Mouse (Mus musculus): ENCODE results near the gene Zfp839.
A peak's percentile ranks its signal among the peaks of the same experiment; 100 is the strongest.

Zfp839 gene

DNA sequence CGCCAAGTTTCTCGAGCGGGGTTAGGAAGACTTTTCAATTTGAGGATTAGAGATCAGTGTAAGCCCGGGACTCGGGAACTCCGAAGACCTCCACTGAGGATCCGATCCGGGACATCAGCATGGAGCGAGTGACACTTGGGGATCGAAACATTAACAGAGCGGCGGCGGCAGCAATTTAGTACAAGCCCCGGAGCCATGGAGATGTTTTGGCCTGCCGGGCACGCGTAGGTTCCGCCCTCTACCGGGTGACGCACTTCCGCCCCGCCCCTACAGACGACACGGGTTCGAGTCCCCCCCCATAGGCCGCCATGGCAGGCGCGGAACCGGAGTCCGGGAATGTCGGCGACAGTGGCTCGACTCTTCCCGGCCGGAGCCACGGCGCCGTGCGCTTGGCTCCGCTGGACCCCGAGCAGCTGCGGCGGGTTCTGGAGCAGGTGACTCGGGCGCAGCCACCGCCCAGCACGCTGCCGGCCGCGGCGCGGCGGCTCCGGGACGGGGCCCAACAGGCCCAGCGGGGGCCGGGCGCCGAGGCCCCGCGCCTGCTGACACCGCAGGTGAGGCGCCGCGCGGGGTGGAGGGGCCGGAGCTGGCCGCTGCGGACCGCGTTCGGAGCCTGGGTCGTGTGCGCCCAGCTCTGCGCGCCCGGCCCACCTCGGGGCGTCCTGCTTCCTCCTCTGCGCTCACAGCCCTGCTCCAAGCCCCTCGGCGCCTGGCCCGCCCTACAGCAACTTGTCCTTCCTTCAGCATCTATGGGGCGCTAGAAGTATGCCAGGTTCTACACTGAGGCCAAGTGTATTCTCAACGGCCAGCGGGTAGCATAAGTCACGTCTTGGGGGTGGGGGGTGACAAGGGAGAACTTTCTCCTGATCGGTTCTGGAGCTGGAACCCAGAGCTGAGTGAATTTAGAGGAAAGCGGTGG lies at the start of gene Zfp839:
Gene Zfp839 (plus strand): TSS at position 244 of the 919 bp plus-strand sequence.
- H3K27me3 ChIP-seq (ENCODE audit: insufficient read depth, low read length), result no peaks in the 10 kb centered on the region
- TF ChIP-seq NANOG (IDR thresholded peaks at IDR 0.05; ENCODE audit: borderline replicate concordance, low read length) (no peak), POU5F1 (IDR thresholded peaks at IDR 0.05; ENCODE audit: borderline replicate concordance, low read length) (no peak)

DNA sequence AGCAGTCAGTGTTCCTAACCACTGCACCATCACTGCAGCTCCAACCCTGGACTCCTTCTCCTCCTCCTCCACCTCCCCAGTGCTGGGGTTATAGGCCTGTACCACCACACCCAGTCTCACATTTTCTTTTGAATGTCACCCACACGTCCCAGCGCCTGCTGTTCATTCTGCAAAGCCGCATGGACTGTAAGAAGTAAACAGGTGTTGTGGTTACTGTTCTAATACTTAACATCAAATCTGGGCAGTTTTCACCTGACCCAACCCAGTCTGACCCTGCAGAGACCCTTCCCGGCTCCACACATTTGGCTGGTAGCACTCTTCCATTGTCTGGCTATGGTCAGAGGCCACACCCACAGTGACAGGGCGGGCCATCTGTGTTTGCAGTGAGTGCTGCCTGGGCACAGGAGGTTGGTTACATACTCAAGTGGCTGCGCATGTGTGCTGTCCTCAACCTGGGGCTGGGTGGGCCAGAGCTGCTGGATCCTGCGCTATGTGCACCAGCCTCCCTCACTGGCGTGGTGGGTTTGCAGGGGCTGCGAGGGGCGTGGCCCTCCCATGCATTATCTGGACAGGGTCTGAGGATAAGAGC lies 48.1 kb upstream of the Zfp839 start:
- Histone ChIP-seq H3K27me3 (ENCODE audit: insufficient read depth, low read length) (no peaks in the 10 kb centered on the region), H3K36me3 (ENCODE audit: insufficient read depth, low read length) (peaks cover 87% of the 10 kb centered on the region), H3K4me3 (replicated peaks; ENCODE audit: low read length) (no peak overlapping the region; the same call in 1 of the 2 replicates), H3K9me3 (ENCODE audit: low read length) (no peaks in the 10 kb centered on the region), H3K4me1 (replicated peaks; ENCODE audit: low read depth, low read length) (peaks cover 94% of the 10 kb centered on the region)
- TF ChIP-seq CTCF (conservative IDR thresholded peaks at IDR 0.05; ENCODE audit: low read length), result no peak
- no peak for TF ChIP-seq NANOG (IDR thresholded peaks at IDR 0.05; ENCODE audit: borderline replicate concordance, low read length)
- TF ChIP-seq POU5F1 (IDR thresholded peaks at IDR 0.05; ENCODE audit: borderline replicate concordance, low read length), result no peak

More for the DNA sequence above, at the start of gene Zfp839:
- H3K4me1 ChIP-seq (replicated peaks; ENCODE audit: low read depth, low read length), result peaks cover 69% of the 10 kb centered on the region
- H3K36me3 ChIP-seq (ENCODE audit: insufficient read depth, low read length), result peaks cover 16% of the 10 kb centered on the region
- H3K9me3 ChIP-seq (ENCODE audit: low read length), result no peaks in the 10 kb centered on the region
- peak within 1 kb of the TSS; percentile 88 for H3K4me3 ChIP-seq (replicated peaks; ENCODE audit: low read length)

DNA sequence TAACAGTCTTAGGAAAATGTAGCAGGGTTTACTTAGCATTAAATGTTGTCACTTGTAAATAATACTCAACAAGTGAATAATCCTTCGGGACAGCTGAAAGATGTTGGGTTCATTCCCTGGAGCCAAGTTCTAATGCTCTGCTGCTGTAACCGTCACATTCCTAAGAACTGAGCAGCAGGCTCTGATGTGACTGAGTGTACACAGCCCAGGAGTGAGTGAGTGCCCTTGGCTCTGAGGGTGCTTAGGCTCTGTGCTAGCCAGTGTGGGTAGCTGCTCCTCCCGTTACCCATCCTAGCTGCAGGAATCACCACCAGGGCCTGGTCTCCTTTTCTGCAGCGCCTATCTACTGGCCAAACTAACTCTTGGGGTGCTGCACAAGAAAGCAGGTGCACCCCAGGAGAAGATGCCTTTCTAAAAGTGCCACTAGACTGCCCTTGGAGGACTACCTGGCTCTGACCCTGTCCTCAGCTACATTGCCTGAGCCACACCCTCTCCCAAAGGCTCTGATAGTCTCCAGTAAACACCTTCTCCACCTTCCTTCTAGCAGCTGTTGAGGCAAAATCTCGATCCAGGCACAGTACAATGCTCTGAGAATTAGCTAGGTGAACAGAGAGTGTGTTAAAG lies 47.3 kb upstream of the Zfp839 start:
- no peaks in the 10 kb centered on the region for H3K9me3 ChIP-seq (ENCODE audit: low read length)
- H3K4me3 ChIP-seq (replicated peaks; ENCODE audit: low read length), result no peak overlapping the region
- TF ChIP-seq POU5F1 (IDR thresholded peaks at IDR 0.05; ENCODE audit: borderline replicate concordance, low read length), result no peak
- no peak for TF ChIP-seq NANOG (IDR thresholded peaks at IDR 0.05; ENCODE audit: borderline replicate concordance, low read length)
- no peak for TF ChIP-seq CTCF (conservative IDR thresholded peaks at IDR 0.05; ENCODE audit: low read length)
- H3K4me1 ChIP-seq (replicated peaks; ENCODE audit: low read depth, low read length), result peaks cover 93% of the 10 kb centered on the region
- no peaks in the 10 kb centered on the region for H3K27me3 ChIP-seq (ENCODE audit: insufficient read depth, low read length)
- peaks cover 87% of the 10 kb centered on the region for H3K36me3 ChIP-seq (ENCODE audit: insufficient read depth, low read length)

DNA sequence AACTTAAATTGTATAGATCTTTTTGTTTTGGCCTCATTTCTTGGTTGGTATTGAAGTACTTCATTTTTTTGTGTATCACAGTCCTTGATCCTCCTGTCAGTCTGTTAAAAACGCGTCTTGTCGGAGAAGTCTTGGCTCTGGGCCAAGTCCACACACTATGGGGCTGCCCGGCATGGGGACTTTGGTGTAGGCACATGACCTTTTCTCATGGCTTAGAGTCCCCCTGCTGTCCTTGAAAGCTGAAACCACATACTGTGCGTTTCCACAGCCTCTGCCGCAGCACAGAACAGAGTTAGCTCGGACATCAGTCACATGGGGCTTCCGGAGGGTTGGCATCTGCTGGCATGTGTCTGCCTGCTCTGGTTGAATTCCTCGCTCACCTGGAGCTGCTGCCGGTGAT lies 45.8 kb upstream of the Zfp839 start:
- H3K4me3 ChIP-seq (replicated peaks; ENCODE audit: low read length), result 0 out of 2 replicates have a peak overlapping the region, but pooled peaks have one; percentile 7
- H3K9me3 ChIP-seq (ENCODE audit: low read length), result no peaks in the 10 kb centered on the region
- TF ChIP-seq CTCF (conservative IDR thresholded peaks at IDR 0.05; ENCODE audit: low read length) (no peak), POU5F1 (IDR thresholded peaks at IDR 0.05; ENCODE audit: borderline replicate concordance, low read length) (no peak), NANOG (IDR thresholded peaks at IDR 0.05; ENCODE audit: borderline replicate concordance, low read length) (no peak)

DNA sequence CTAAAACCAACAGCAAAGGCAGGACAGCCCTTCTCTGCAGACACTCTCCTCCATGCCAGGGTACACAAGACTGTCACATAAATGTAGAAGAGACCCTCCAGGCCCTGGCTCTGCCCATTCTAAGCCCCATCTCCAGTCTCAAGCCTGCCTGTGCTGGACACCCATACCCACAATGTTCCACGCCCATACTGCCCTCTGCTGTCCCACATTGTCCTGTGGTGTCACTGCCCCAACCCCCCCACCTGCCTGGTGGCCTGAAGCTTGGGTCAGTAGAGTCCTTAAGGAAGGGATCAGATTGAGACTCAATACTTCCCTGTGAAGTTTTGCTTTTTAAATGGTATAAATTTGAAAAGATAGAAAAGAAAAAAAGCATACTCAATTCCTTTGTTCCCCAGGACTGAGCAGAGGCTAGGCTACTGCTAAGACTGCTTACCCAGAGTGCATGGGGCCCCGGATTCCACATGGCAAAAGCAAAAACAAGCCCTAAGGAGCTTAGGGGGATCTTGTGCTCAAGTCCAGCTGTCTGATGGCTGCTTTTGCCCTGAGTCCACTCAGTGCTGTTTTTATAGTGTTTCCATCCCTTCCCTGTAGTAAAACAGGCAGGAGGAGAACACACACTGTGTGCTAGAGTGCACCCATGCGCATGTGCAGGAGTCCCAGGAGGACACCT lies 43.6 kb upstream of the Zfp839 start:
- Histone ChIP-seq H3K27me3 (ENCODE audit: insufficient read depth, low read length) (no peaks in the 10 kb centered on the region), H3K36me3 (ENCODE audit: insufficient read depth, low read length) (peaks cover 91% of the 10 kb centered on the region), H3K9me3 (ENCODE audit: low read length) (no peaks in the 10 kb centered on the region), H3K4me1 (replicated peaks; ENCODE audit: low read depth, low read length) (peaks cover 97% of the 10 kb centered on the region), H3K4me3 (replicated peaks; ENCODE audit: low read length) (no peak overlapping the region)
- TF ChIP-seq NANOG (IDR thresholded peaks at IDR 0.05; ENCODE audit: borderline replicate concordance, low read length) (no peak), POU5F1 (IDR thresholded peaks at IDR 0.05; ENCODE audit: borderline replicate concordance, low read length) (no peak), CTCF (conservative IDR thresholded peaks at IDR 0.05; ENCODE audit: low read length) (no peak)

More for the DNA sequence above, 45.8 kb upstream of the Zfp839 start:
- H3K36me3 ChIP-seq (ENCODE audit: insufficient read depth, low read length), result peaks cover 88% of the 10 kb centered on the region
- H3K27me3 ChIP-seq (ENCODE audit: insufficient read depth, low read length), result no peaks in the 10 kb centered on the region
- peaks cover 93% of the 10 kb centered on the region for H3K4me1 ChIP-seq (replicated peaks; ENCODE audit: low read depth, low read length)

DNA sequence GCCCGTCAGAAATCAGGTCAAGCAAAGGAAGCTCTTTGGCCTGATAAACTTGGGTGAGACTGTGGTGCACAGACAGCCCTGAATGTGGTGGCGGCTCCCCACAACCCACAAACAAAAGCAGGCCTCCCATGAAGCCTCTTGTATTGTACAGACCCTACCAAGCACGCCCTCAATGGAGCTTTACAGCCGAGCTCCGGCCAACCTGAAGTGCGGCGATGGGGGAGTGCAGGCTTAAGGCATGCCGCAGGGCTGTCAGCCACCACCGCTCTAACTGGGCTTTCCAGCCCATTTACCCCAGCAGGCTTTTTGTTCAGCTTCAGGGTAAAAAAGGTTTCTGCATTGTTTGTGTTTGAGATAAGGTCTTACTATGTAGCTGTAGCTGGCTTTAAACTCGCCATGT lies 41.6 kb upstream of the Zfp839 start:
- no peak overlapping the region for H3K4me3 ChIP-seq (replicated peaks; ENCODE audit: low read length)
- no peak for TF ChIP-seq NANOG (IDR thresholded peaks at IDR 0.05; ENCODE audit: borderline replicate concordance, low read length)
- TF ChIP-seq CTCF (conservative IDR thresholded peaks at IDR 0.05; ENCODE audit: low read length), result no peak
- no peak for TF ChIP-seq POU5F1 (IDR thresholded peaks at IDR 0.05; ENCODE audit: borderline replicate concordance, low read length)
- peaks cover 93% of the 10 kb centered on the region for H3K36me3 ChIP-seq (ENCODE audit: insufficient read depth, low read length)
- H3K27me3 ChIP-seq (ENCODE audit: insufficient read depth, low read length), result no peaks in the 10 kb centered on the region
- H3K4me1 ChIP-seq (replicated peaks; ENCODE audit: low read depth, low read length), result peaks cover 89% of the 10 kb centered on the region
- H3K9me3 ChIP-seq (ENCODE audit: low read length), result no peaks in the 10 kb centered on the region

DNA sequence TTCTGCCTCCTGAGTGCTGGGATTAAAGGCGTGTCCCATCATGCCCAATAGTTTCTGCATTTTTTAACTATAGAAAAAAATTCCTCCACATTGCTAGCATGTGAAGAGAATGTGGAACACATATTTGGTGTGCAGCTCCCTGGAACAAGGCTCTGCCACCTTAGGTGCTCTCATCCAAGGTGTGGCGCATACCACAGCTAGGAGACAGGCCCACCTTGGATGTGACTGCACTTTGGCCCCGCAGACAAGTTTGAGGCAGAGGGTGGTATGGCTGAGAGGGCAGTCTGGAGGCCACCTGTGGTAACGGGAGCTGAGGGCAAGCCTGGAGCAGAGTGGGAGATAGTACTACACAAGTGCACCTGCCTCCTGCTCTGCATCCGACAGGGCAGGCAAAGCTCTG lies 41.2 kb upstream of the Zfp839 start:
- H3K36me3 ChIP-seq (ENCODE audit: insufficient read depth, low read length), result peaks cover 97% of the 10 kb centered on the region
- no peak overlapping the region for H3K4me3 ChIP-seq (replicated peaks; ENCODE audit: low read length)
- peaks cover 91% of the 10 kb centered on the region for H3K4me1 ChIP-seq (replicated peaks; ENCODE audit: low read depth, low read length)
- no peak for TF ChIP-seq CTCF (conservative IDR thresholded peaks at IDR 0.05; ENCODE audit: low read length)
- TF ChIP-seq POU5F1 (IDR thresholded peaks at IDR 0.05; ENCODE audit: borderline replicate concordance, low read length), result no peak
- TF ChIP-seq NANOG (IDR thresholded peaks at IDR 0.05; ENCODE audit: borderline replicate concordance, low read length), result no peak
- no peaks in the 10 kb centered on the region for H3K9me3 ChIP-seq (ENCODE audit: low read length)
- H3K27me3 ChIP-seq (ENCODE audit: insufficient read depth, low read length), result no peaks in the 10 kb centered on the region

DNA sequence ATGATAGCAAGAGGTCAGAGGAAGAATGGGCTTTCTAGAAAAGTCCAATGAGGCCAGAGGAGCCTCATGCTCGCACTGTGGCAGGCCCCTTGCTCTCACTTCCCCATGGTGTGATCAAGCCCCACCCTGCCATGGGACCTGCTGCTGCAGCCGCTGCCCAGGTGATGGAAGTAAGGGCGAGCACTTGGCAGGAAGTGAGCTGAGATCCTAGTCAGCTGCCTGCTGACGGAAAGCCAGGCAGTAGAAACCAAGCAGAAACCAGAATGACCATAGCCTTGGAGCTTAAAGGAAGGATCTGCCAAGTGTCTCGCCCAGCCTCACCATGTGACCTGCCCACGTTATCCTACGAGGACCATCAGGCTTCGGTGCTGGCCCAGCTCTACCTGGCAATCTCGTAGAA lies 36.9 kb upstream of the Zfp839 start:
- H3K4me1 ChIP-seq (replicated peaks; ENCODE audit: low read depth, low read length), result peaks cover 66% of the 10 kb centered on the region
- H3K27me3 ChIP-seq (ENCODE audit: insufficient read depth, low read length), result no peaks in the 10 kb centered on the region
- no peak overlapping the region for H3K4me3 ChIP-seq (replicated peaks; ENCODE audit: low read length)
- H3K36me3 ChIP-seq (ENCODE audit: insufficient read depth, low read length), result peaks cover 91% of the 10 kb centered on the region
- no peaks in the 10 kb centered on the region for H3K9me3 ChIP-seq (ENCODE audit: low read length)
- TF ChIP-seq CTCF (conservative IDR thresholded peaks at IDR 0.05; ENCODE audit: low read length) (no peak), NANOG (IDR thresholded peaks at IDR 0.05; ENCODE audit: borderline replicate concordance, low read length) (no peak), POU5F1 (IDR thresholded peaks at IDR 0.05; ENCODE audit: borderline replicate concordance, low read length) (no peak)

Measured in E14TG2a.4 (cell line).